Mouse (Mus musculus) granulocyte monocyte progenitor cell, adult 5-6 weeks (primary cell): ENCODE measurements around the gene Mrps18b. TPM values are rescaled to one million over a fixed set of nuclear protein-coding genes. Genes with fewer than 3 reads are reported as not detected.

Experiments used
- ATAC-seq: replicated peaks from 2 replicates; pipeline ENCODE4 v1.8.0; 2016; ENCODE audit warnings: mild to moderate bottlenecking, moderate TSS enrichment, inconsistent platforms; ENCODE audit not compliant: poor library complexity, severe bottlenecking
- total RNA-seq, 2 experiments: library from RNA; stranded (forward) in 1 of 2; stranded (reverse) in 1 of 2; fragments of 200-712, 200-1000 nt in 1 of 2; fragments of >200 nt in 1 of 2; fragmentation: Nextera tagmentation in 1 of 2; gene quantifications; 2 replicates each; pipeline ENCODE4 v1.2.3; 2014 to 2017

The Mrps18b gene
- total RNA-seq, 2 experiments from 2014 or later, result 72.8 to 151 TPM

DNA sequence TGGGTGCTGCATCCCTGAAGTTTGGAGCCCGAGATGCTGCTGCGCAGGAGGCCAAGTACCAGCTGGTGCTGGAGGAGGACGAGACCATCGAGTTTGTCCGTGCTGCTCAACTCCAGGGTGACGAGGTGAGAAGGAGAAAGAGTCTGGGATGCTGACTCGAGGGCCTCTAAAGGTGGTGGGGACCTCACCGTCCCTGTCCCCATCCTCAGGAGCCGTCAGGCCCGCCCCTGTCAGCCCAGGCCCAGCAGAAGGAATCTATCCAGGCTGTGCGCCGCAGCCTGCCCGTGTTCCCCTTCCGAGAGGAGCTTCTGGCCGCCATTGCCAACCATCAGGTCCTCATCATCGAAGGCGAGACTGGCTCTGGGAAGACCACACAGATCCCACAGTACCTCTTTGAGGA, 33.3 kb downstream of the Mrps18b start:
- ATAC-seq, result no peak

DNA sequence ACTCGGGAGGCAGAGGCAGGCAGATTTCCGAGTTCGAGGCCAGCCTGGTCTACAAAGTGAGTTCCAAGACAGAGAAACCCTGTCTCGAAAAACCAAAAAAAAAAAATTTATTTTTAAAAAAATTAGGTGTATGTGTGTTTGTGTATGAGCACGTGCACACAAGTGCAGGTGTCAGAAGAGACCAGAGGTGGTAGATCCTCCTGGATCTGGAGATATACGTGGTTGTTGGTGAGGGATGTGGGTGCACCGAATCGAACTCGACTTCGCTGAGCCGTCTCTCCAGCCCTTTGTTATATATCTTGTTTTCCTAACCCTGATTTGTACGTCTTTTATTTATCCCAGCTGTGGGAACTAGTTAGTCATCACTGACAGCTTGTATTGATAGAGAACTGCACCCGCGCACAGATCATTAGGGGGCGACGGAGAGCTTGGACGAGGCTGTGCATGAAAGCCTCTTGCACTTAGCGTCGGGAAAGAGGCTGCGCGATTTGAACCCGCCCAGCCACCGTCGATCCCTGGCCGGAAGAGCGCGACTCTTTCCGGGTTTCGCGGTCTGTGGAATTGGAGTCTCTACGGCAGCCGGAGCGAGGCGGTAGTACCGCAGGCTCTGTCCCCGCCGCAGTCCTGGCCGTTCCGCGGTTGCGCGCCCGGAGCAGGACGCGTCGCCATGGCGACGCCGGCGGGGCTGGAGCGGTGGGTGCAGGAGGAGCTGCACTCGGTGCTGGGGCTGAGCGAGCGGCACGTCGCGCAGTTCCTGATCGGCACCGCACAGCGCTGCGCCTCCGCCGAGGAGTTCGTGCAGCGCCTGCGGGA, 36.7 kb downstream of the Mrps18b start, which contains the start of gene Dhx16:
Dhx16 (plus strand) TSS at position 575 of the 813 bp plus-strand sequence.
- peak; percentile 96 for ATAC-seq

- no peak for ATAC-seq
Observed at GRCm38 (mm10) chr17:35874721-35875120, 41.5 kb downstream of the Mrps18b start.

GRCm38 (mm10) chr17:35873774-35874519, 42.2 kb downstream of the Mrps18b start:
- ATAC-seq, result peak; percentile 47

- no peak for ATAC-seq
Observed at GRCm38 (mm10) chr17:35870884-35871696, 45.1 kb downstream of the Mrps18b start.

- peak; percentile 72 for ATAC-seq
Observed at GRCm38 (mm10) chr17:35870151-35870883, 45.9 kb downstream of the Mrps18b start.

DNA sequence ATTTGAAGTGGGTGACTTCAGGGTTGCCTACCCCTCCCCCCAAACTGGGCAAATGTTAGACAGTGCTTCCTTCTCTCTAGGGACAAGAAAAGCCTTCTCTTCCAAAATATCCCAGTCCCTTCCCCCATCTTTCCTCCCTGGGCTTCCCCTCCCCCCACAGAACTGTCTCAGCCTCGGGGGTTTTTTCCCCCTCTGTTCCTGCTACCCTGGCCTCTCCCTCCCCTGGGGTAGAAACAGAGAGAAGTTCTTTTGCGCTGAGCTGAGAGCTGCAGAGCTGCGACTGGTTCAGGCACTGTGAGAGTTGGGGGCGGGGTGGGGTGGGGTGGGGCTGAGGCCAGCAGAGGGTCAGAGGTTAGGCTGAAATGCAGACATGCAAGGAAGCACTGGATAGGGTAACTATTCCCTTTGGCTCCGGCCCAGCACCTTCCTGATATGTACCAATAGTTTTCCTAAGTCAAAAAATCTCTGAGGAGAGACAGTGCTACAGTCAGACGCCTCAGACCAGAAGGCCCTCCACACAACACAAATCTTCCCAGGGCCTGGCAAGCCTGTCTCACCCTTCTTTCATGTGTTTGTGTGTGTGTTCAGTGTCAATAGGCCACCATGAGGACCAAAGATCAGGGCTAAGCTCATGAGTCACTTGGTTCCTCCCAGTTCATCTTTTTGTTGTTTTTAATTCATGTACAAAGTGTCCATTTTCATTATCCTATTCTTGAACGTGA, 46.7 kb downstream of the Mrps18b start:
- ATAC-seq, result no peak

- ATAC-seq, result no peak
Observed at GRCm38 (mm10) chr17:35868961-35869345, 47.2 kb downstream of the Mrps18b start.

DNA sequence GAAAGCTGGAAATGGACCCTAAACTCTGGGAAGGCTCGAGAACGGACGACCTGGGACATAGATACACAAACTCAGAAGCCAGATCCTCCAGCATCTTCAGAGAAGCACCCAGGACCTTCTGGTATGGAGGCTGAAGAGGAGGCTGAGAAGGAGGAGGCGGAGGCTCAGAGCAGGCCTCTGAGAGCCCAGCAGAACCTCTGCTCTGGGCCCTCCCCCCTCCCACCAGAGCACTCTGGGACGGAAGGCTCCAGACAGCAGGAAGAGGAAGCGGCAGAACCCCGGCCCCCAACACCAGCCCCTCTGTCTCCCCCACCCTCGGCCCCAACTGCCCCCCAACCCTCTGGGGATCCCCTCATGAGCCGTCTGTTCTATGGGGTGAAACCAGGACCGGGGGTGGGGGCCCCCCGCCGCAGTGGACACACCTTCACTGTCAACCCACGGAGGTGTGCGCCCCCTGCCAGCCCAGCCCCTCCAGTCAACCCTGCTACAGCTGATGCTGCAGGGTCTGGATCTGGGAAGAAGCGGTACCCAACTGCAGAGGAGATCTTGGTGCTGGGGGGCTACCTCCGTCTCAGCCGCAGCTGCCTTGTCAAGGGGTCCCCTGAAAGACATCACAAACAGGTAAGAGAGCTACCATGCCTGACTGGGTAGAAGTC, 47.9 kb downstream of the Mrps18b start:
- no peak for ATAC-seq

DNA sequence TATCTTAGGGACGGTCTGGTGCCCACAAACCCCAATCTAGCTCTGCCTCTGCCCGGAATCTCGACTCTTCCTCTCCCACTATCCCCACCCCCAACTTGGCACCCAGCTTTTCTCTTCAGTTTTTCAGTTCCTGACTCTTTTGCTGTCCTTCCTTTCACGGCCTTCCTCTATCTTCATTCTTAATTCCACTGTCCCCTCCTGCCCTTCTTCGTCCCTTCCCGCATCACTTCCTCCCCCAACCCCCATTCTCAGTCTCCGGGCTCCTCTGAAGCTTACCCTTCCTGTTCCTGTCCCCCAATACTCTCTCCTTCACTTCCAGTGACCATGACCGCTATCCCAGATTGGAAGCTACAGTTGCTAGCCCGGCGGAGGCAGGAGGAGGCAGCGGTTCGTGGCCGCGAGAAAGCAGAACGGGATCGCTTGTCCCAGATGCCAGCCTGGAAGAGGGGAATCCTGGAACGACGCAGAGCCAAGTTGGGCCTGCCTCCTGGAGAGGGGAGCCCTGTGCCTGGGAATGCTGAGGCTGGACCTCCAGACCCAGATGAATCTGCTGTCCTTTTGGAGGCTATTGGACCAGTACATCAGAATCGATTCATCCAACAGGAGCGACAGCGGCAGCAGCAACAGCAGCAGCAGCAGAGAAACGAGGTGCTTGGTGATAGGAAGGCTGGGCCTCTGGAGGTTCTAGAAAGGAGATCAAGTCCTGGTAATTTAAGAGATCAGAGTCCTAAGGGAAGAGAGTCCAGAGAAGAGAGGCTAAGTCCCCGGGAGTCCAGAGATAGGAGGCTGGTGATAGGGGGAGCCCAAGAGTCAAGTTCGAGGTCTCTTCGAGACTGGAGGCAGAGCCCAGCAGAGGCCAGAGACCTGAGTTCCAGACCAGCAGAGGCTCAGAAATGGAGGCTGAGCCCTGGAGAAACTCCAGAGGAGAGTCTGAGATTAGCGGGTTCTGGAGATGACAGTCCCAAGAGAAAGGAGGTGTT, 49.0 kb downstream of the Mrps18b start:
- 0 out of 2 replicates have a peak, but pooled peaks have one; percentile 4 for ATAC-seq

- no peak for ATAC-seq
Observed at GRCm38 (mm10) chr17:35866281-35866831, 49.8 kb downstream of the Mrps18b start.

DNA sequence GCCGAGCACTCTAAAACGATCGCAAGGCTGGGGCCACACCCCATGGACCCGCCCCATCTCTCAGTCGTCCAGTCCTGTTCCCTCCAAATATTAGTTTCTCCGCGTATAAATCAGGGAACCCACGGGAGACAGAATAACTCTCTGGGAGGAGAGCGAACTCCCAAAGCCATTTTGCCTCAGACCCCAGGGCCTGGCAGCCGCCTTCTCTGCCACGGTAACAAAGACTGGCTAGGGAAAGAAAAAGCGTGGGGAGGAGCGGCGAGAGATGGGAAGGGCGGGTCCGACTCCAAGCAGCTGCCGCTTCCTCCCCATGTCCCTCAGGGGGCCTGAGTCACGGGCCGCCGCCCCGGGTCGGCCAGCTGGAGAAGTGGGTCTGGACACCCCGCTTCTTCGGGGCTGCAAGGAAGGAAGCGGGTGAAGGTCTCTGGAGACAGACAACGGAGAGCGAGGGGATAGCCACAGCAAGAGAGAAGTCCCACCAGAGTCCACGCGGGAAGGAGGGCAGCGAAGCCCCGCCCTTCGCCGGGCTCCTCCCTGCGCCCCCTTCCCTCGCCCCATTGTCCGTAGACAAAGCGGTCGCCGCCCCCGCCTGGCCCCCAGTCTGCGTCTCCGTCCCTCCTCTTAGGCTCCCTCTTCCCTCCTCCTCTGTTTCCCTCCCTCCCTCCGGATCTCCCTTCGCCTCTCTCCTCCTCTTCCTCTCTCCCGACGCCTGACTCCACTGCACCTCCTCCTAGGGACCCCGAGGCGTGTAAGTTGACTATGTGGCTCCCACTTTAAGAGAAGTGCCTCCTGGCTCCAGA, 50.5 kb downstream of the Mrps18b start, which contains the start of gene Ppp1r18:
Ppp1r18 (plus strand) TSS at position 113 of the 800 bp plus-strand sequence.
- ATAC-seq, result peak; percentile 11

GRCm38 (mm10) chr17:35864832-35865353, 51.3 kb downstream of the Mrps18b start:
- no peak for ATAC-seq

GRCm38 (mm10) chr17:35861198-35861857, 54.9 kb downstream of the Mrps18b start, which contains the start of gene Nrm:
Gene Nrm, plus strand, starts transcription at chr17:35861318.
- peak; percentile 82 for ATAC-seq

GRCm38 (mm10) chr17:35860831-35861197, 55.4 kb downstream of the Mrps18b start:
- ATAC-seq, result no peak
